Mouse (Mus musculus) spleen, postnatal 10 days (tissue): Measurements from ENCODE around the gene Tgtp2.
A peak's percentile ranks its signal among the peaks of the same experiment; 100 is the strongest.
"Not testable (repeated sequence)": the region's sequence is repeated elsewhere in the genome, so short reads cannot be mapped to it uniquely, and the experiment has no call there.

Experiments
- DNase-seq, 2 experiments: peaks; one replicate each; pipeline ENCODE4 v3.0.0; 2021 to 2022; ENCODE audit warnings: low spot score in 2 of 2

Tgtp2 gene

DNA sequence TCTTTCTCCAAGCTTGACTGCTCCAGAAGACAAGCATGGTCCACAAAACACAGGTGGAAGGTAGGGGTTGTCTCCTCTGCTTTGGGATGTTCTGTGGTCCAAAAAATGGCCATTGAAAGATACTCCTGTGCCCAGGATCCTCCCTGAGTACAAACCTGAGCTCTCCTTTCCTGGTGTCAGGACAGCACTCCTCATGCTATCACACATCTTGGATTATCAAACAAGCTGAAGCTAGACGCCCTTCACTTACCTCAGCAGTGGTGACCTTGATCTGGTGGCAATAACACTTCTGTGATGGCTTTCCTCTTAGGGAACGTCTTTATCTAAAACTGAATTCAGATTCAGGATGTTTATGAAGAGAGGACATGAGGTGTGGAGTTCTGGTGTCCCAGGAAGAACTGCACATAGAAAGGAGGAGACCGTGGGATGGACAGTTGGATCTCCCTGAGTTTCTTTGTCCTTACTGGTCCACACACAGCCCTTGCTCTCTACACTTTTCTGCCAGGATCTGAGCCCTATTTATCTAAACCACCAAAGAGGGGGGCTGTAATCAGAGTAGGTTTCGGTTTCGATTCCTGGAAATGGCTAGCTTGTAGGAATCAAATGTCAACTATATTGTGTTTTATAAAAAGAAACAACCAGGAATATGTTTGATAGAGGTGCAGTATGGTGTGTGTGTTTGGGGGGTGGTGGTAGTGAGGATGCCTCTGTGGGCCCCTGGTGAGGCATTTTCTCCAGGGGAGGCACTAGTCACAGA, at the start of gene Tgtp2:
TSS of gene Tgtp2 (minus strand) at position 494 of the 757 bp plus-strand sequence.
- not testable (repeated sequence) for DNase-seq

DNA sequence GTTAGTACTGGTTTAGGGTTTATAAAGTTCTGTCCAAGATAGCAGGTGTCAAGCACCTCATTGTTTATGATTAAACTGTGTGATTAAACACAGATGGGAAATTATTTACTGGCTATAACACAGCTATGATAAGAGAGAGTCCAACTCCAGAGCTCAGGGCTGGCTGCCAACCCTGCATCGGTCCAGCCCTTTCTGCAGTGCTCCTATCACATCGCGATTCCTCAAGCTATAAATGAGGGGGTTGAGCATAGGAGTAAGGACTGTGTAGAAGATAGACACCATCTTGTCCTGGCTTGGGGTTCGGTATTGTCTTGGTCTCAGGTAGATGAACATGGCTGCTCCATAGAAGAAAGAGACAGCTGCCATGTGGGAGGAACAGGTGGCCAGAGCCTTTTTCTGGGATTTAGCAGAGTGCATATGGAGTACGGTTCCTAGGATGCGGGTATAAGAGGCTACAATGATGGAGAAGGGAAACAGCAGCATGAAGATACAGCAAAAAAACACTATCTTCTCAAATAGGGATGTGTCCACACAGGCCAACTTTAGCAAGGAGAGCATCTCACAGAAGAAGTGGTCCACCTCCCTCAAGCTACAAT, 48.7 kb upstream of the Tgtp2 start:
- no peak for DNase-seq

DNA sequence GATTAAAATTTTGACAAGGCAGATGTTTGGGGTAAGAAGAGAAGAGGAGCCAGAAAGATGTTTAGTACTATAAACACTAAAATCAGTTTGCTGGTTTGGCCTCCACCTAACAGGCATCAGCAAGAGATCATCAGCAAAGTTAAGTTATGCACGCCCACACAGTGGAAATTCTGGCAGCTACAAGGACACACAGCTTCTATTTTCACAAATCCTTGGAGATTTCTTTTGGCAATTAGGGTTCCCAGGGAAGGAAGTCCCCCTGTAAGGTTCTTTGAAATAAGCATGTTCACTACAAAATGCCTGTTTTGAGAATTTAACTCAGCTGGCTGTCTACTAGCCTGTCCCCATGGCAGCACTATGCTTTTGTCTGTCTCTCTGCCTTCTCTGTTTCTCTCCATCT, 47.0 kb upstream of the Tgtp2 start:
- DNase-seq: no peak

DNA sequence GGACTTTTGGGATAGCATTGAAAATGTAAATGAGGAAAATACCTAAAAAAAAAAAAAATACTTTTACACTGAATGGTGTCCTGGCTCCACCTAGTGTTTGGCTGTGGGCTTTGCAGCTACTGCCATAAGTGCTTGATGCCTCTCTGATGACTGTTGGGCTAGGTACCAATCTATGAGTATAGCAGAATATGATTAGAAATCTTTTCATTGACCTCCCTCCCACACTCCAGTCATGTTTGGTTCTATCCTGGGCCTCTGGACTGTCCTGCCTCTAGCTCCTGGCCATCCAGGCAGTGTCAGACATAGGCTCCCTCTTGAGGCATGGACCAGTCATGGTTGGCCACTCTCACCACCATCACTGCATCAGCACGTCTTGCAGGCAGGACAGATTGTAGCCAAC, 44.8 kb upstream of the Tgtp2 start:
- peak in 1 of 2 experiments; percentile 58 for DNase-seq

DNA sequence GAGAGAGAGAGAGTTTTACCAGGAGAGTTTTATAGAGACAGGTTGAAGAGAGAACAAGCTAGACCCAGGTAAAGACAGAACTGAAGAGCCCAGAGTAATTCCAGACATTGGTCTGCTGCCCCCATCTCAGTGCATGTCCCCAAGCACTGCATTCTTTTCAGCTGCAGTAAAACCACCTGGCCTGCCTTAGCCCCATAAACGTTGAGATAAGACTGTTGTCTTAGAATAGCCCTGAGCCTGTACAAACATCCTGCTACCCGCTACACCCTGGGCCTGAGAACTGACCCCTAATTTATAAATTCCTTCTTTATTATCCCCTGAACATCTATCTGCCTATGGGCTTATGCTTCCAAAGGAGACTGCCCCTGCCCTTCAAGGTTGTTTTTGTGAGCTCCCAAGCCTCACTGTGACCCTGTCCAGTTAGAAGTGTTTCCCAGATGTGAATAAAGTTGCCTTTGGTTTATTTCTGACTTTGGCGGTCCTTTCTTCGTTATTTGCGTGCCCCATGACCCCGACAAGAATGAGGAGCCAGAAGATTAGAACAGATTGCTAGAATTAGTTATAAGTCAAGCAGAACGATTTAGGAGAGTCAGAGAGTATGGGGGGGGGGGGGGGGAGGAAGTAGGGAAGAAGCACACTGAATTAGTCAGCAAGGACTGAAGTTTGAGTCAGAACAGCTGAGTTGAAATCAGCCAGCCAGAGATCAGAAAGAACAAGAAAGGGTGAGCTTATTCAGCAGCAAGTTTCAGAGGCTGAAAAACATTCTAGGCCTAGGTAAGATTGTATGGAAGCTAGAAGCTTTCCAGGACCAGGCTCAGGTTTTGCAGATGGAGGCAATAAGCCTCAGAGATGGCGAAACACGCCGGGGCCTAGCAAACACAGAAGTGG, 43.9 kb upstream of the Tgtp2 start:
- DNase-seq: no peak

DNA sequence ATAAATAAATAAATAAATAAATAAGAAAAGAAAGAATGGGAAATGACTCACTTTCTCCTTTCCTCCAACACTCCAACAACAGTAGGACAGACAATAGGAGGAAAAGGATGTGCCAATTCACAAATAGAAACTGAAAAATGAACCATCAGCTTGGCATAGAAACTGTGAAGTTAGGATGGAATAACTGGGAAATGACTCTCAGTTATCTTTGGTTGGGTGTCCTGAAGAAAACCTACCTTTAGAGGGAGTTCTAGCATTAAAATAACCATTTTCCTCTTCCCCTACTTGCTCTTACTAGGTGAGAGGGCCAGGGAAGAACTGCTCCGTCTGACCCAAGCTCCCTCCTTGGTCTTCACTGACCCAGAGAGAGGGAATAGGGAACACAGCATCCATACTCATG, 41.7 kb upstream of the Tgtp2 start:
- no peak for DNase-seq

DNA sequence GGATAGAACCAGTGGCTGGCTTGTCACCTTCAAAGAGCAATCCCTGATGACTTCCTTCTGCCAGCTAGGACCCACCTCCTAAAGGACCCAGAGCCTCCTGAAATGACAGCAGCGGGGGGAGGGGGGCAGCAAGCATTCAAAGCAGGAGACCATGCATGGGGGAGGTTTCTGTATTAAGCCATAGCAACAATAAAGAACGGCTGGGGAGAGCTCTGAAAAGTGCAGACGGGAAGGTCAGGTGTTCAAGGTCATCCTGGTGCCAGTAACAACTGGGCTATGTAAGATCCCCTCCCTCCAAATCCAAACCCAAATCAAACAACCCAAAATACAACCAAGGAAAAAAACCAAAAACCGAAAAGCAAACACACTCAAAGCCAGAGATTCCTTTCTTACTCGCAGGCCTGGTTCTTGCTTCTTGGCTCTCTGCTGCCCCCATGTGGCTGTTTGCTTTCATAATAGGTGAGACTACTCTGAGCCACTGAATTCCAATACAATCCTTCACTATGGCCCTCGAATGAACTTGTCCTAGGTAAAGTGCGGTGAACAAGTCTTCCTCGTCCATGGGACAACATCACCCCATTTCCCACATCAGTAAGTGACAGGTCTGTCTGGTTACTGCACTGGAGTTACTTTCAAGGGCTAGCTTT, 39.2 kb upstream of the Tgtp2 start:
- DNase-seq: peak; percentile 86 to 96

DNA sequence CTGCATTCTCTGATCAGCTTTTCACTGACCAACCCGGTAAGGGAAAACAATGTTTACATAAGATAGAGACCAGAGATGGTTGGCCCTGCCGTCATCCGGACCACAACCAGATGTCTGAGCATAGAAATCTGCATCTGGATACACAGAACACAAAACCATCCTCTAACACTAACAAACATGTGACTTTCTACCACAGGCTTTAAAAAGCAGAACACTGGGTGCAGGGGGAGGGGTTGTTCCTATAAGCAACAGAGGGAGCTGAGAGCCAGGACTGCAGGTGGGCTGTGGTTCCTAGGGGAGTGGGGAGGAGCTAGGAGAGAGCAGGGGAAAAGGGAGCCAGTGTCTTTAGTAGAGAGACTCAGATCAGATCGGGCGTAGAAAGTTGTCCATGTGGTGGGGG, 37.5 kb upstream of the Tgtp2 start:
- no peak for DNase-seq

DNA sequence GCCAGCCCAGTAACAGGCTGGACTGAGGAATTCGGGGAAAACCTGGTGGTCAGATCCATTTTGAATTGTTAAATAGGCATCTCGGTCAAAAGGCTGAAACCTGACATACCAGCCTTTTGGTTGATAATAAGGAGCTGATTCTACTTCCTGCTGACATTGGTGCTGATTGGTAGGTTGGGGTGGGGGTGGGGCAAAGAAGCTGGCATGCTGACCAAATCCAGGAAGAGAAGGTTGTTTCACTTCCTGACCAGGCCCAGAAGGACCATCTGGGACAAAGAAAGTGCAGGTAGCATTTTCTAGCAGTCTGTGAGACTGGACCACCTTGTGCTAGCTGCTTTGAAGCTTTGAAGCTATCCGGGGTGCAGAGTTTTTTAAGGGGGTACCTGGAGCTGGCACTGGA, 36.4 kb upstream of the Tgtp2 start:
- no peak for DNase-seq

DNA sequence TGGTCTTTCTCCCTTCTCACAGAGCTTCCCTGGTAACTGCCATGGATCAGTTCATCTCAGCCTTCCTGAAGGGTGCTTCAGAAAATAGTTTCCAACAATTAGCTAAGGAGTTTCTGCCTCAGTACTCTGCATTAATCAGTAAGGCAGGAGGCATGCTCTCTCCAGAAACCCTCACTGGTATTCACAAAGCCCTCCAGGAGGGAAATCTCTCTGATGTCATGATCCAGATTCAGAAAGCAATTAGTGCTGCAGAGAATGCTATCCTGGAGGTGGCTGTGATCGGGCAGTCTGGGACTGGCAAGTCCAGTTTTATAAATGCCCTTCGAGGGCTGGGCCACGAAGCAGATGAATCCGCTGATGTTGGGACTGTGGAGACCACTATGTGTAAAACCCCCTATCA, 31.4 kb upstream of the Tgtp2 start:
- no peak for DNase-seq

DNA sequence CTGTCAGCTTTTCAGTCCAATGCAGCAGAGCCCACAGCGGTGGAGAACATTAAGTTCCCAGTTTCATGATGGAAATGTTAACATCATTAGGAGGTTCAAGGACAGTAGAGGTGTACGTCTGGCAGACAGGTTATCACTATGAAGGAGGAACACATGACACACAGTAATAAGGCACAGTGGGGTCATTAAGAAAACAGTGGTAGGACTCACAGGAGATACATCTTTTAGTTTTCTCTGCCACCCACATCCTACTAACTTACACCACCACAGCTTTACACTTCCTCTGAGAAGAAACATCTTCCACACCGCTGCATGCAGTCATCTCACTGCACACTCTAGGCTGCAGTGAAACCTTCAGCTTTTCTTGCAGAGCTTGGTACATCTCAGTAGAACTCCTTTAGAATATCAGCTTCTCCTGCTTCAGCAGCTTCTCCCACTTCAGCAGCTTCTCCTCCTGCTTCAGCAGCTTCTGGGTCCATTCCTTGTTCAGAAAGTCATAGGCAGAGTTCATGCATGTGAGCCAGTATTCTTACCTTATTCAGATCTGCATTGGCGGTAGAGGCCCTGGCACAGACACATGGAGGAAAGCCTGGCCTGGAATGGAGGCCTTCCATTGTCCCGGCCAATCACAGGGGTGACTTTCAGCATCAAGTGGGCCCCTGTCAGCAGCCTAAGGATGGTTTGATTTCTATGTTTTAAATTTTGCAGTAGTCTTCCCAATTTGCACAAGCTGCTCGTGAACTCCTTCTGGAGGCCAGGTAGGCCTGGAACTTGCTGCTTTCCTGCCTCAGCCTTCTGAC, 30.1 kb upstream of the Tgtp2 start:
- DNase-seq: no peak

DNA sequence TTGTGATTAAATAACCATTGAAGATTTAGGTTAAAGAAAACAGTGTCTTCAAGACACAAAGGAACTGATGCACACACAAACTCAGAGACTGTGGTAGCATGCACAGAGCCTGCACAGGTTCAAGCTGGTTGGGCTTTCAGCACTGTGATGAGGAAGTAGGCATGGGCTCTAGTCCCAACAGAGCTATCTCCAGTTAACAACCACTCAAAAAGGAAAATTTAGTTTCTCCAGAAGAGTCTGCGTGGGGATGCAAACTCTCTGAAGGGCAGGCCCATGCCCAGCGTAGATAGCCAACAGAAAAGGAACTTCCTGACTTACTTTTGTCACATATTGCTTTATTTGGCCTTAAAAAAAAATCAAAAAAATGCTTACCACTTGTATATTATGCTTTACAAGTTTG, 28.8 kb upstream of the Tgtp2 start:
- no peak for DNase-seq

DNA sequence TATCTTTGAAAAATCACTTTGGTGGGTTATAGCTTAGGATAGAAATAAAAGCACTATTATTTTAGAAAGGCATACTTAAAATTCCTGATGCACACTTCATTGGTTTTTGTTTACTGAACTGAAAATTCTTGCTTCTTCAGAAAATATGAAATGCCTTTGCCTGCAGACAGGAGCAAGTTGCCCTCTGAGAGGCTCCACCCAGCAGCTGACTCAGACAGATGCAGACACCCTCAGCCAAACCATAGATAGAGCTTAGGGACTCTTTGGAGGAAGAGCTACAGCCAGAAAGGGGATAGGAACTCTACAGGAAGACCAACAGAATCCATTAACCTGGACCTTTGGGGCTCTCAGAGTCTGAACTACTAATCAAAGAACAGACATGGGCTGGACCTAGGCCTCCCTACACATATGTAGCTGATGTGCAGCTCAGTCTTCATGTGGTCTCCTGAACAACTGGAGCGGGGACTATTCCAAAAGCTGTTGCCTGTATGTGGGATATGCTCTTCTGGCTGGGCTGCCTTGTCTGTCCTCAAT, 28.1 kb upstream of the Tgtp2 start:
- DNase-seq: no peak

DNA sequence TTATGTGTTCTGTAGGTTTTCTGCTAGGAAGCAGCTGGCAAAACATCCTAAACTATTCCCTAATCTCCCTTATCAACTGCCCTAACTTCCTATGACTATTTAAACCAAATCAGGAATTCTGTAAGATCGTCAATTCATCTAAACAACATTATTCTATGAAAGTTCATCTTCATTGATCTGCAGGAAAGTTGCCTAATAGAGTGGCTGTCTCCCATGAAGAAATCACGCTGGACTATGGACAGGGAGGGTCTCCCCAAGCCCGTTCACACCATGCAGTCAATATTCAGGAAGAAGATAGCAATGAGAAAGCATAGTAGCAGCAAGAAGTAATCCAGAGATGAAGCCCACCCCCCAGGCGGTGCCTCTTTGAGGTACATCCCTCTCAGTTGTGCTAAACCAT, 27.2 kb upstream of the Tgtp2 start:
- DNase-seq: no peak

DNA sequence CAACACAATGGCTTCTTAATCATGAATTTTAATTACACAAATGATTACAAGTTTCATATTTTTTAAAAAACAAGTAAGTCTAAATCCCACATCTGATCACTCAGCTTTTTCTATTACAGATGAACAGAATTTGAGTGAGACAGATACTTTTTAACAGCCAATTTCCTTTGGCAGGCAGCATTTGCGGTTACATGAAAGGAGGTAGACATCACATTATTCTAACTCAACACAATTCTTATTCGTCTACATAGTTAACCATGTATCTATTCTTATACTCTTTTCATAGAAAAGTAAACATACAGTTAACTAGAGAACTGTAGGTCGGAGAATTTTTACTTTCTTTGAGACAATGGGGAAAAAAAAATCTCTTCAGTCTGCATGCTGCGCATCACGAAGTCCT, 26.5 kb upstream of the Tgtp2 start:
- DNase-seq: no peak

DNA sequence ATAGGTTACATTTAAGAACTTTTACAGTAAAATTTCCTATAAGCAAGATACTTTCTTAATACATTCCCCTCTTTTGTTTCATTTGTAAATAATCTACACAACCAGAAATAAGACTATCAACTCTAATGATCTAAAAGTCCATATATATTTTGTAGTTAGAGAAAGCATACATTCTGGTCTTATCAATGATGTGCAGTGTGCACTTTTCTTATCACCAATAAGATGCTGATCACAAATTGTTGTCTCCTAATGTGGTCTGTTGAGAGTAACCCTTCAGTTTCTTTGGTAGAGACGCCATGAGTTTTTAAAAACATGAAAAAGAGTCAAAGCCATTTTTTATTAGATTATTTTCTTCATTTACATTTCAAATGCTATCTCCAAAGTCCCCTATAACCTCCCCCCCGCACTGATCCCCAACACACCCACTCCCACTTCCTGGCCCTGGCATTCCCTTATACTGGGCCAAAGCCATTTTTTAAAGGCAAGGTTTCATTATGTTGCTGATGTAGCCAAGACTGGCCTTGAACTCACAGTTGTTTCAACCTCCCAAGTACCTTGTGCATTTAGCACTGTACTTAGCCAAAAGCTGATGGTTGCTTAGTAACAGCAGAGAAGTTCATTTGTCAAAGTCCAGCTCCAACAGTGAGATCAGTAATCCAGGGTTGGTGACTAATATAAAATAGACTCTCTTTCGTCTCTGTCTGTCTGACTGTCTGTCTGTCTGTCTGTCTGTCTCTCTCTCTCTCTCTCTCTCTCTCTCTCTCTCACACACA, 25.9 kb upstream of the Tgtp2 start:
- no peak for DNase-seq

DNA sequence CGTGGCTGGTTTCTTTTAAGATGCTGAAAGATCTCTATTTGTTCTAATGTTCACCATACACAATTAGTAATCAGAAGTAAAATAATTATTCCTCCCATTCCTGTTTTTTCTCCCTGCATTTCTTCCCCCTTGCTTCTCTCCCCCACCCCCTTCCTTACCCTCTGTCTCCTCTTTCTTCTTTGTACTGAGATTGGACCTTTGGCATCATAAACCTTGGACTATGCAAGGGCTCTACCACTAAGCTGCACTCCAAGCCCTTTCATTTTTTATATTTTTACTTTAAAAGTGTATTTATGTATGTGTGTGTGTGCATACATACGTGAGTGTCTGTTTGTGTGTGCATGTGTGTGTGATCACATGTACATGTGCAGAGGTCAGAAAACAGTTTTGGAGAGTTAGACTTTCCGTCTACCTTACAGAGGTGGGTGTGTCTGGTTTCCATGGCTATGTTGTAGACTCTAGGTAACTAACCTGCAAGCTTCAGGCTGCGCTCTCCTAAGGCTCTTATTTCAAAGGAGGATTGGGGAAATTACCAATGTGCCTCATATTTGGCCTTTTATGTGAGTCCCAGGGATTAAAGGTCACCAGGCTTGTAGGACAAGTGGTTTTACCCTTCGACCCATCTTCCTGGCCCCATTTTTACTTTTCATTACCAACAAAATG, 25.1 kb upstream of the Tgtp2 start:
- no peak for DNase-seq

DNA sequence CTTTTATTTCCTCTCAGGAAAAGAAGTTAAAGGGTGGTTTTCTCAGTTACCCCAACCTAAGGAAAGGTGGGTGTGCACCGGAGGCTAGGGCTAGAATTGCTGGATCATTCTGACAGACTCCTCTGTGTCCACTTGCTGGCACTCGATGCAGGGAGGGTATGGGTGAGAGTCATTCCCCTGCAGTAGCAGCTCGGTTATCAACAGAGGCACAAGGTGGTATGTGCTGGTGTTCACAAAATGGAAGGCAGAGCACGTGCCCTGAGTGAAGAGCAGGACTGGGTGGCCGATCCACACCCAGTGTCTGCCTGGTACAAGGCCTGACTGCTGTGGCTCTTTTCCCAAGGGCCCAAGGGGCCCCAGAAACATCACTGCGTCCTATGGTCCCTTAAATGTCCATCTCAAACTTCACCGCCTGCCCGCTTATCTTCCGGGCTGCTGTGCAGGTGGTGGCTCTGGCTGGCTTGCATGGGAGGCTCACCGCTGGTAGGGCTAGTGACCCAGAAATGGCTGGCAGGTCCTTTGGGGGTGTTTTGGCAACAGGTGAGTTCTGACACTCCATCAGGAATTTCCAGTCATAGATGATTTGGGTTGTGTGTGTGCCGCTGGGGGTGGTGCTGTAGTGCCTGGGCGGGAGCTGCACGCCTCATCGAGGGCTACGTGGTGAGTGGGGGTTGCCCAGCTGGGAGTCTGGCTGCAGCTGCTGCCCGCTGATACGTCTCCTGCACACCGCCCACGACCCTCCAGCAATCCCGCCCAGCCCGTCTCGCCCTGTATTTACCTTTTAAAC, 24.0 kb upstream of the Tgtp2 start:
- DNase-seq: peak; percentile 60 to 78

DNA sequence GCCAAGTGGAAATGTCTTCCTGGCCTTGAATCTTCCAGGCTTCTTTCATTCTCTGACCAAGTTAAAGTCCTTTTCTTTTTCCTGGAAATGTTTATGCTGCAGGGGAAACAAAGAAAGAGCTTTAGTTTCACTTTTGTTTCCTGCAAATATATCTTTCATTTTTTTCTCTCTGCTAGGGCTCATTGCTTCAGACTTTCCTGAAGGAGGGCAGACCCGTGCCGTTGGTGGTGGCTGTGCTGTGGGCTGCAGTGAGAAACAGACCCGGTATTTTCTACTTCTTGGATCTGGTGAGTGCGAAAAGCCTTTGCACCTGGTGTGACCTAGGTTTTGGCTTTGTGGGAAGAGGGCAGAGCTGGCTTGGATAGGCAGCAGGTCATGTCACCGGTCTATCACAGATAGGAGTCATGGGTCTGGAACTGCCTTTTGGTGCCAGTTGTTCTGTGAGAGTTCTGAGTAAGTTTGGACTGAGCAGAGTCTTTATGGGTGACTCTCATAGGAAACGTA, 22.9 kb upstream of the Tgtp2 start:
- DNase-seq: peak; percentile 43 to 47
